Mouse (Mus musculus): ENCODE data around the gene Il5. TPM values are rescaled to one million over a fixed set of nuclear protein-coding genes. Genes with fewer than 3 reads are reported as not detected.
A peak's percentile ranks its signal among the peaks of the same experiment; 100 is the strongest.

Gene Il5
- polyA plus RNA-seq (2015; fragmentation: Nextera tagmentation; extraction: Ambion mirVana) = not detected in 2 replicates

DNA sequence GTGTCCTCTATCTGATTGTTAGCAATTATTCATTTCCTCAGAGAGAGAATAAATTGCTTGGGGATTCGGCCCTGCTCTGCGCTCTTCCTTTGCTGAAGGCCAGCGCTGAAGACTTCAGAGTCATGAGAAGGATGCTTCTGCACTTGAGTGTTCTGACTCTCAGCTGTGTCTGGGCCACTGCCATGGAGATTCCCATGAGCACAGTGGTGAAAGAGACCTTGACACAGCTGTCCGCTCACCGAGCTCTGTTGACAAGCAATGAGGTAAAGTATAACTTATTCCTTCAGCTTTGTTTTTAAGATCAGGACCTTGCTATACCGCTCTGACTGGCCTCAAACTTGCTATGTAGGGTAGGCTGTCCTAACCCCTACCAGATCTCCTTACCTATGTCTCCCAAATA, at the start of gene Il5:
Gene Il5, plus strand, starts transcription at position 80 of the 400 bp plus-strand sequence.
- DNase-seq = no peak
- no peak within 1 kb of the TSS for H3K27ac ChIP-seq
- ATAC-seq (ENCODE audit: low read depth) = no peak
- no peaks in the 10 kb centered on the region for H3K4me1 ChIP-seq (replicated peaks)
- no peaks in the 10 kb centered on the region for H3K9me3 ChIP-seq (replicated peaks)
- no peak within 1 kb of the TSS for H3K4me2 ChIP-seq
- peaks cover 7% of the 10 kb centered on the region; the same call in 1 of the 2 replicates for H3K27me3 ChIP-seq
- 67% methylated on average over 6 of the region's 6 CpGs for WGBS (ENCODE audit: insufficient replicate concordance)
- no peak within 1 kb of the TSS for H3K9ac ChIP-seq
- H3K36me3 ChIP-seq = no peaks in the 10 kb centered on the region
- no peak within 1 kb of the TSS for H3K4me3 ChIP-seq (replicated peaks)

DNA sequence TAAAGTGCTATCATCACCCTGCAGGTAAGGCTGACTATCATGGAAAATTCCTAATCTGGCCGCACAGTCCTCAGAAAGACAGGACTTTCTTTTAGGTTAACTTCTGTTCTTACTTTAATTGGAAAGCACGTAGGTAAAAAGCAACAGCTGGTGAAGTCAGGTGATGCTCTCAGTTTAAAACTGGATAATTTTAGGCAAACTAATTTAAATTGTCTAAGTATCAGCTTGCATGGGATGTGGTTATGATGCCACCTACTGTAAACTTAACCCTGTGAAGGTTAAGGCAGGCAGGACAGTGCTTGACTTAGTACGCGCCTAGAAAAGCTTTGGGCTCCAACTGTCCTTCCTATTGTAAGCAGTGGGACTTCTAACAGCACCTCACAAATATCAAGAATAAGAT, 49.2 kb upstream of the Il5 start:
- Histone ChIP-seq H3K27me3 (no peaks in the 10 kb centered on the region), H3K4me2 (no peak overlapping the region), H3K9ac (no peak overlapping the region), H3K4me3 (replicated peaks) (no peak overlapping the region), H3K36me3 (peaks cover 78% of the 10 kb centered on the region), H3K4me1 (replicated peaks) (no peaks in the 10 kb centered on the region), H3K9me3 (replicated peaks) (no peaks in the 10 kb centered on the region), H3K27ac (no peak overlapping the region)
- ATAC-seq (ENCODE audit: low read depth) (no peak), DNase-seq (no peak)
- WGBS (ENCODE audit: insufficient replicate concordance) = 83% methylated on average over 4 of the region's 4 CpGs

- H3K4me2 ChIP-seq = no peak overlapping the region
- H3K4me3 ChIP-seq (replicated peaks) = no peak overlapping the region
- WGBS (ENCODE audit: insufficient replicate concordance) = 86% methylated on average over 4 of the region's 4 CpGs
- H3K4me1 ChIP-seq (replicated peaks) = no peaks in the 10 kb centered on the region
- H3K27me3 ChIP-seq = no peaks in the 10 kb centered on the region
- DNase-seq (no peak), ATAC-seq (ENCODE audit: low read depth) (no peak)
- H3K36me3 ChIP-seq = peaks cover 80% of the 10 kb centered on the region
- H3K9ac ChIP-seq = no peak overlapping the region
- no peaks in the 10 kb centered on the region for H3K9me3 ChIP-seq (replicated peaks)
- H3K27ac ChIP-seq = no peak overlapping the region
Observed at GRCm38 (mm10) chr11:53680141-53680540, 40.5 kb upstream of the Il5 start.

GRCm38 (mm10) chr11:53681686-53682085, 38.9 kb upstream of the Il5 start:
- Histone ChIP-seq H3K36me3 (peaks cover 76% of the 10 kb centered on the region), H3K9me3 (replicated peaks) (no peaks in the 10 kb centered on the region), H3K9ac (no peak overlapping the region), H3K4me1 (replicated peaks) (no peaks in the 10 kb centered on the region), H3K27ac (no peak overlapping the region), H3K4me2 (no peak overlapping the region), H3K4me3 (replicated peaks) (no peak overlapping the region), H3K27me3 (no peaks in the 10 kb centered on the region)
- DNase-seq (no peak), ATAC-seq (ENCODE audit: low read depth) (no peak)
- 80% methylated on average over 2 of the region's 2 CpGs for WGBS (ENCODE audit: insufficient replicate concordance)

GRCm38 (mm10) chr11:53682170-53682569, 38.4 kb upstream of the Il5 start:
- Histone ChIP-seq H3K36me3 (peaks cover 76% of the 10 kb centered on the region), H3K27me3 (no peaks in the 10 kb centered on the region), H3K4me1 (replicated peaks) (no peaks in the 10 kb centered on the region), H3K4me3 (replicated peaks) (no peak overlapping the region), H3K27ac (no peak overlapping the region), H3K9me3 (replicated peaks) (no peaks in the 10 kb centered on the region), H3K9ac (no peak overlapping the region), H3K4me2 (no peak overlapping the region)
- ATAC-seq (ENCODE audit: low read depth) (no peak), DNase-seq (no peak)
- WGBS (ENCODE audit: insufficient replicate concordance) = 83% methylated on average over 2 of the region's 2 CpGs

GRCm38 (mm10) chr11:53682994-53683530, 37.5 kb upstream of the Il5 start:
- DNase-seq = no peak
- H3K27me3 ChIP-seq = no peaks in the 10 kb centered on the region
- WGBS (ENCODE audit: insufficient replicate concordance) = 84% methylated on average over 9 of the region's 9 CpGs
- H3K27ac ChIP-seq = no peak overlapping the region
- H3K4me3 ChIP-seq (replicated peaks) = no peak overlapping the region
- H3K9me3 ChIP-seq (replicated peaks) = no peaks in the 10 kb centered on the region
- no peak overlapping the region for H3K4me2 ChIP-seq
- H3K4me1 ChIP-seq (replicated peaks) = no peaks in the 10 kb centered on the region
- no peak overlapping the region for H3K9ac ChIP-seq
- H3K36me3 ChIP-seq = peaks cover 75% of the 10 kb centered on the region
- no peak for ATAC-seq (ENCODE audit: low read depth)

- no peaks in the 10 kb centered on the region for H3K9me3 ChIP-seq (replicated peaks)
- DNase-seq = no peak
- H3K9ac ChIP-seq = no peak overlapping the region
- no peak overlapping the region for H3K4me3 ChIP-seq (replicated peaks)
- H3K27ac ChIP-seq = no peak overlapping the region
- H3K4me2 ChIP-seq = no peak overlapping the region
- peaks cover 53% of the 10 kb centered on the region for H3K36me3 ChIP-seq
- 87% methylated on average over 10 of the region's 10 CpGs for WGBS (ENCODE audit: insufficient replicate concordance)
- H3K4me1 ChIP-seq (replicated peaks) = no peaks in the 10 kb centered on the region
- no peak for ATAC-seq (ENCODE audit: low read depth)
- H3K27me3 ChIP-seq = no peaks in the 10 kb centered on the region
Observed at GRCm38 (mm10) chr11:53691979-53692378, 28.6 kb upstream of the Il5 start.

- Histone ChIP-seq H3K36me3 (peaks cover 79% of the 10 kb centered on the region), H3K4me3 (replicated peaks) (no peak overlapping the region), H3K4me1 (replicated peaks) (peaks cover 7% of the 10 kb centered on the region), H3K27me3 (no peaks in the 10 kb centered on the region), H3K9me3 (replicated peaks) (no peaks in the 10 kb centered on the region), H3K27ac (no peak overlapping the region), H3K9ac (no peak overlapping the region), H3K4me2 (no peak overlapping the region)
- ATAC-seq (ENCODE audit: low read depth) = no peak
- WGBS (ENCODE audit: insufficient replicate concordance) = 86% methylated on average over 2 of the region's 2 CpGs
- no peak for DNase-seq
Observed at GRCm38 (mm10) chr11:53698521-53698920, 22.1 kb upstream of the Il5 start.

DNA sequence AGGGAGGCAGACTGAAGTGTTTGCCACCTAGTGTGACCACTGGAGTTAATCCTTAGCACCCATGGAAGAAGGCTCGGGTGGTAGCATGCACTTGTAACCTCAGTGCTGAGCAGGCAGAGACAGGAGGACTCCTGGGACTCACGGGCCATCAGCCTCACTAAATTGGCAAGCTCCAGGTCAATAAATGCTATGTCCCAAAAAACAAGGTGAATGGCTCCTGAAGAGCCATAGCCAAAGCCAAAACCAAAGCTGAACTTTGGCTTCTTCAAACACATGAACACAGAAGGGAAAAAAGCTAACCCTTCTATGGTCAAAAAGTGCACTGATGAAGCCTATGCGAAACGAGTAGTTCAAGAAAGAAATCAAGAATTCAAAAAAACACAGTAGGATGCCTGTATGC, 21.2 kb upstream of the Il5 start:
- 80% methylated on average over 4 of the region's 4 CpGs for WGBS (ENCODE audit: insufficient replicate concordance)
- H3K4me1 ChIP-seq (replicated peaks) = peaks cover 12% of the 10 kb centered on the region
- peaks cover 82% of the 10 kb centered on the region for H3K36me3 ChIP-seq
- no peak overlapping the region for H3K4me2 ChIP-seq
- no peak overlapping the region for H3K27ac ChIP-seq
- H3K4me3 ChIP-seq (replicated peaks) = no peak overlapping the region
- ATAC-seq (ENCODE audit: low read depth) = no peak
- H3K9me3 ChIP-seq (replicated peaks) = no peaks in the 10 kb centered on the region
- H3K9ac ChIP-seq = no peak overlapping the region
- no peak for DNase-seq
- H3K27me3 ChIP-seq = no peaks in the 10 kb centered on the region

DNA sequence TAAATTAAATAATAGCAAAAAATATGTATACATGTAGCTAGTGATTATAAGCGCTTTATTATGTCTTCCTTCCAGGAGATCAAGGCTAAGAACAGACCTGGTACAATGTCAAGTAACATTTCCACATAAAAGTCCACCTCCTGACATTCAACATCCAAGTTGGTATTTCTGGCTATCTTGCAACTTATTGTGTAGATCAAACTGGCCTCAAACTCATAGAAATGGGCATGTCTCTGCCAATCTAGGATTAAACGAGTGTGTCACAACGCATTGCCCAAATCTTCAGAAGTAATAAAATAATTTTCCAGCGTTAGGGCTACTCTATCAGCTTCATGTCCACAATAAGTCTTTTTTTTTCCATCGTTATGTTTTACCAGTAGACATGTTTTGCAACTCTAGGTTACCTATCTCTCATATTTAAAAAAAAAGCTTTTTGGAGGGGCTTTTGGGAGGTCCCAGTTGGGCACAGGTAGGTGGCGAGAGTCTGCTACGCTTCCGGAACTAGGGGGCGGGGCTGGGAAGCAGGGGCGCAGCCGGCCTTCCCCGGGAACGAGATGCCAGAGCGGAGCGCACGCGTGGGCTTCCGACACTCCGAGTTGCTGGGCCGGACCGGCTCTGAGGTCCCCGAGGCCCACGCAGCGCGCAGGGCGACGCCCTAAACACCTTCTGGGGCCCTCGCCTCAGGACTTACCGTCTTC, 14.2 kb upstream of the Il5 start:
- Histone ChIP-seq H3K4me3 (replicated peaks) (peak overlapping the region; percentile 87), H3K4me1 (replicated peaks) (peaks cover 33% of the 10 kb centered on the region), H3K27me3 (no peaks in the 10 kb centered on the region), H3K9ac (peak overlapping the region; percentile 81), H3K4me2 (peak overlapping the region; percentile 95), H3K36me3 (peaks cover 22% of the 10 kb centered on the region), H3K27ac (peak overlapping the region; percentile 89), H3K9me3 (replicated peaks) (no peaks in the 10 kb centered on the region)
- 4% methylated on average over 29 of the region's 29 CpGs for WGBS (ENCODE audit: insufficient replicate concordance)
- DNase-seq (peak; percentile 49), ATAC-seq (ENCODE audit: low read depth) (peak; percentile 72)

GRCm38 (mm10) chr11:53706934-53707717, 13.5 kb upstream of the Il5 start, which contains the start of gene Rad50:
TSS of gene Rad50 (minus strand) at chr11:53707319.
- Histone ChIP-seq H3K4me2 (peak within 1 kb of the TSS; percentile 95), H3K27me3 (no peaks in the 10 kb centered on the region), H3K27ac (peak within 1 kb of the TSS; percentile 89), H3K4me3 (replicated peaks) (peak within 1 kb of the TSS; percentile 87), H3K9me3 (replicated peaks) (no peaks in the 10 kb centered on the region), H3K9ac (peak within 1 kb of the TSS; percentile 81), H3K36me3 (peaks cover 16% of the 10 kb centered on the region), H3K4me1 (replicated peaks) (peaks cover 33% of the 10 kb centered on the region)
- WGBS (ENCODE audit: insufficient replicate concordance) = 2% methylated on average over 55 of the region's 55 CpGs
- peak; percentile 93 for ATAC-seq (ENCODE audit: low read depth)
- peak; percentile 91 for DNase-seq
